Mouse (Mus musculus) G1E (cell line): ENCODE results near the gene Sorcs2.

Experiments used
- CTCF ChIP-seq: IDR thresholded peaks from 2 replicates; pipeline ENCODE4 v1.5.1; 2012; ENCODE audit warnings: low read depth, low read length, inconsistent platforms, mixed read lengths
- GATA1 ChIP-seq: IDR thresholded peaks from 2 replicates; pipeline ENCODE4 v1.6.1; 2012; ENCODE audit warnings: borderline replicate concordance, low read length, inconsistent platforms, mixed read lengths
- POLR2AphosphoS5 ChIP-seq: IDR thresholded peaks from 2 replicates; pipeline ENCODE4 v1.6.1; 2012; ENCODE audit warnings: low read depth, low read length, inconsistent platforms; ENCODE audit not compliant: insufficient replicate concordance
- TAL1 ChIP-seq: conservative IDR thresholded peaks from 2 replicates; pipeline ENCODE4 v1.6.1; 2012; ENCODE audit warnings: low read depth, low read length, inconsistent platforms, mixed read lengths

DNA sequence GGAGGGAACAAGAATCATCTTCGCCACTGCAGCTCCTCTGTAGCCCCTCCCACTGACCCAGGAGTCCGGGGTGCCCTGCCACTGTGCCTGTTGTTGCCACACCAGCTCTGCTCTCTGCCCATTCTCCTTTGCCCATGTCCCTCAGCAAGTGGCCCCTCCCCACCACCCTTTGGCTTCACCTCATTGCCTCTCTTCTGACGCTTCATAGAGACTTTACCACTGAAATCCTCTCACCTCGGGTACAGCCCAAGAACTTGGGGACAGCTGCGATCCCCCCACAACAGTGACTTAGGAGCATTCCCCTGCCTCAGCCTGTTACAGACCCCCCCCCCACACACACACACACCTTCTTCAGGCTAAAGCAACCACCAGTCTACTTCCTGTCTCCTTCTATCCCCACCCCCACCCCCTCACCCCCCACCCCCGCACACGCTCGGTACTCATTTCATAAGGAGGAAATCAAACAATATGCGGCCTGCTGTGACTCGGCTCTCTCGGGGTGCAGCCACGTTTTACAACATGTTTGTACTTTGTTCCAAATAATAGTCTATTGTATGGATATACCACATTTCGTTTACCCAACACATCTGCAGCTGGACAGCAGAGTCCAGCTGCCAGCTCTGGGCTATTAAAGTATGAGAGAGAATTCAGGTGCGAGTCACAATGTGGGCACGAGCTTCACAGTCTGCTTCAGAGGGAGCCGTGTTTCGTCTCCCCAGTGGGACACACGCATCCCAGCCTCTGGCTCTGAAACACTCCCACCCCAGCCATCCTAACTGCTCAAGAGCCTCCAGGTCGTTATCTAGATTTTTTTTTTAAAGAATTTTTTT is 23.5 kb downstream of the Sorcs2 start:
- TF ChIP-seq CTCF (no peak), TAL1 (no peak), POLR2AphosphoS5 (no peak), GATA1 (no peak)
